Mouse (Mus musculus) testis, adult 2 months (tissue): ENCODE measurements around the gene Tmem110.

Experiments used
- CTCF ChIP-seq: fragments of 200-500 bp; IDR thresholded peaks from 2 replicates; pipeline ENCODE4 v1.5.1; 2012; ENCODE audit warnings: low read depth, mild to moderate bottlenecking, inconsistent platforms, low read length, moderate library complexity; ENCODE audit not compliant: control insufficient read depth, insufficient read depth, insufficient replicate concordance
- POLR2A ChIP-seq: fragments of 200-500 bp; IDR thresholded peaks from 2 replicates; pipeline ENCODE4 v1.6.1; 2012; ENCODE audit warnings: low read depth, mild to moderate bottlenecking, inconsistent platforms, low read length, moderate library complexity; ENCODE audit not compliant: control insufficient read depth

GRCm38 (mm10) chr14:30903036-30903435, 77.6 kb downstream of the Tmem110 start:
- TF ChIP-seq POLR2A (no peak), CTCF (no peak)
